In the genomic region with DNA sequence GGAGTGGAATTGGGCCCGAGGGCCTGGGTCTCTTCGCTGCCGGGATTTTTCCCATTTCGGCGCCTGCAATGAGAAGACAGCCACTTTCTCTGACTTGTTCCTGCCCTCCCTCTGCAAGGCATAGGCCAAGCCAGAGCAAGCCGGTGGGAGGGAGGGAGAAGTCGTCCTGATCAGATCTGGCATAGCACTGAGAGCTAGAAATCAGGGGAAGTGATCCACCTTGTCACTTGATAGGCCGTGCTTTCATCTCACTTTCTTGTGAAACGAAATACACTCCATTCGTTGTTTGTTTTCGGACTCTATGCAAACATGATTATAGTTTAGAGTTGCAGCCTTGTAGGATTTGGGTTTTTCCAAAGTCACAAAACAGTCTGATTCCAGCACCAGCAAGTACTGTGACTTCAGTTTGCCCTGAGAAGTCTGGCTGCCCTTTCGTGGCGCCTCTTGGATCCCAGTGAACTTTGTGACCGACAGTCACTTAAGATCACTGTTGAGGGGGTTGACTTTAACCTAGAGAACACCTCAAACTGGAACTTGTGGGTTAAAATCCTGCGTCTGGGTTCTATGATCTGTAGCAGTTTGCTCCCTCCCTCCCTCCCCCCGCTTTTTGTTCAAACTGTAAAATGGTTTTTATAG, we compare ENCODE assay signal across 8 mouse cellular contexts. TPM values are rescaled to one million over a fixed set of nuclear protein-coding genes. Genes with fewer than 3 reads are reported as not detected.
A peak's percentile ranks its signal among the peaks of the same experiment; 100 is the strongest.
DNase-seq lines count a peak whose midpoint lies in the region; ATAC-seq and TF ChIP-seq lines count a peak whose summit lies in the region.

No protein-coding gene starts in this region.

- peak; percentile 47 for ATAC-seq in heart, embryonic 15.5 days (replicated peaks; ENCODE audit: insufficient number of reproducible peaks, insufficient read depth, low FRiP score, low read depth)
- peak; percentile 48 for ATAC-seq in forebrain, postnatal 0 days
- peak; percentile 26 for ATAC-seq in megakaryocyte progenitor cell, adult 5-6 weeks (replicated peaks; ENCODE audit: poor library complexity)

- H3K36me3 ChIP-seq in heart, embryonic 15.5 days: peaks cover 38% of the 10 kb centered on the region
- peaks cover 56% of the 10 kb centered on the region for H3K36me3 ChIP-seq in forebrain, postnatal 0 days (ENCODE audit: insufficient read depth)

- 6% methylated on average over 16 of the region's 16 CpGs for WGBS in heart, embryonic 15.5 days
- 21% methylated on average over 16 of the region's 16 CpGs for WGBS in forebrain, postnatal 0 days

- H3K4me2 ChIP-seq in heart, embryonic 15.5 days: peak overlapping the region; percentile 76
- H3K4me2 ChIP-seq in forebrain, postnatal 0 days (ENCODE audit: low read depth): peak overlapping the region; percentile 82

- intact Hi-C loops in heart, postnatal 10 days (cut with DNase I): no loop called here

- H3K9me3 ChIP-seq in heart, embryonic 15.5 days (replicated peaks): no peaks in the 10 kb centered on the region
- H3K9me3 ChIP-seq in forebrain, postnatal 0 days (ENCODE audit: low read length): no peaks in the 10 kb centered on the region

- peaks cover 57% of the 10 kb centered on the region for H3K4me1 ChIP-seq in heart, embryonic 15.5 days (replicated peaks)
- H3K4me1 ChIP-seq in forebrain, postnatal 0 days (ENCODE audit: insufficient read depth): peaks cover 9% of the 10 kb centered on the region; the same call in 1 of the 2 replicates

- H3K4me3 ChIP-seq in heart, embryonic 15.5 days: peak overlapping the region; percentile 67
- H3K4me3 ChIP-seq in forebrain, postnatal 0 days (ENCODE audit: low read depth, low read length): peak overlapping the region; percentile 68

- DNase-seq in heart, postnatal 10 days: no peak
- peak; percentile 55 for DNase-seq in MEL-GATA-1-ER (ENCODE audit: extremely low read depth, low read depth)
- DNase-seq in forebrain, postnatal 0 days: no peak
- no peak for DNase-seq in ovary, adult 18-20 months (ENCODE audit: low spot score)
- DNase-seq in retina, embryonic 14.5 days (ENCODE audit: low spot score): no peak
- no peak for DNase-seq in thymus, postnatal 25 days

- H3K27me3 ChIP-seq in heart, embryonic 15.5 days: no peaks in the 10 kb centered on the region
- no peaks in the 10 kb centered on the region for H3K27me3 ChIP-seq in forebrain, postnatal 0 days (ENCODE audit: insufficient read depth, low read length)

- H3K27ac ChIP-seq in heart, embryonic 15.5 days: peak overlapping the region; percentile 85
- peak overlapping the region; percentile 79 for H3K27ac ChIP-seq in forebrain, postnatal 0 days (ENCODE audit: low read depth, low read length)

- H3K9ac ChIP-seq in heart, embryonic 15.5 days: peak overlapping the region; percentile 62
- H3K9ac ChIP-seq in forebrain, postnatal 0 days: peak overlapping the region; percentile 74

- no peak for TF ChIP-seq CTCF in forebrain, postnatal 0 days (IDR thresholded peaks at IDR 0.05; ENCODE audit: low read depth)

RNA-seq across cellular contexts. Expression of a gene that starts 0.8 kb away (rescaled TPM):
- polyA plus RNA-seq in heart, embryonic 15.5 days (2015; fragmentation: Nextera tagmentation; extraction: Ambion mirVana): 105 and 129 TPM in 2 replicates
- total RNA-seq in heart, postnatal 10 days (2021): 10 to 100 TPM; 50.3 to 51.9 TPM
- total RNA-seq in forebrain, postnatal 0 days (2014; rRNA removed): 81.5 and 104 TPM in 2 replicates
- polyA plus RNA-seq in forebrain, postnatal 0 days (2015; fragmentation: Nextera tagmentation; extraction: Ambion mirVana): 107 and 111 TPM in 2 replicates
- 66.3 and 67.1 TPM in 2 replicates for total RNA-seq in megakaryocyte progenitor cell, adult 5-6 weeks (2015)
- total RNA-seq in megakaryocyte progenitor cell, adult 5-6 weeks (2017): 45.0 and 58.6 TPM in 2 replicates

RNA-seq across cellular contexts. Expression of a gene that starts 0.9 kb away (rescaled TPM):
- polyA plus RNA-seq in heart, embryonic 15.5 days (2015; fragmentation: Nextera tagmentation; extraction: Ambion mirVana): 6.6 and 7.6 TPM in 2 replicates
- total RNA-seq in heart, postnatal 10 days (2021): 10 to 100 TPM; 10.6 to 12.6 TPM
- total RNA-seq in forebrain, postnatal 0 days (2014; rRNA removed): 18.5 and 30.7 TPM in 2 replicates
- 6.2 and 8.7 TPM in 2 replicates for polyA plus RNA-seq in forebrain, postnatal 0 days (2015; fragmentation: Nextera tagmentation; extraction: Ambion mirVana)
- total RNA-seq in megakaryocyte progenitor cell, adult 5-6 weeks (2015): 4.9 and 5.2 TPM in 2 replicates
- total RNA-seq in megakaryocyte progenitor cell, adult 5-6 weeks (2017): 9.2 and 11.1 TPM in 2 replicates

RNA-seq across cellular contexts. Expression of a gene that starts 14.3 kb away (rescaled TPM):
- polyA plus RNA-seq in heart, embryonic 15.5 days (2015; fragmentation: Nextera tagmentation; extraction: Ambion mirVana): 0.31 and 2.9 TPM in 2 replicates
- under 1 TPM in 1 of 2 experiments, not detected in 1; 0.12 TPM for total RNA-seq in heart, postnatal 10 days (2021)
- 0.15 TPM in 1 of 2 replicates, not detected in the other for total RNA-seq in forebrain, postnatal 0 days (2014; rRNA removed)
- polyA plus RNA-seq in forebrain, postnatal 0 days (2015; fragmentation: Nextera tagmentation; extraction: Ambion mirVana): 0.14 TPM in 1 of 2 replicates, not detected in the other
- not detected in 2 replicates for total RNA-seq in megakaryocyte progenitor cell, adult 5-6 weeks (2015)
- not detected in 2 replicates for total RNA-seq in megakaryocyte progenitor cell, adult 5-6 weeks (2017)

RNA-seq across cellular contexts. Expression of a gene that starts 59.9 kb away (rescaled TPM):
- polyA plus RNA-seq in heart, embryonic 15.5 days (2015; fragmentation: Nextera tagmentation; extraction: Ambion mirVana): 21.6 and 26.3 TPM in 2 replicates
- total RNA-seq in heart, postnatal 10 days (2021): 10 to 100 TPM; 37.5 to 39.7 TPM
- total RNA-seq in forebrain, postnatal 0 days (2014; rRNA removed): 16.2 and 28.9 TPM in 2 replicates
- polyA plus RNA-seq in forebrain, postnatal 0 days (2015; fragmentation: Nextera tagmentation; extraction: Ambion mirVana): 29.8 and 29.9 TPM in 2 replicates
- total RNA-seq in megakaryocyte progenitor cell, adult 5-6 weeks (2015): 24.0 and 25.0 TPM in 2 replicates
- total RNA-seq in megakaryocyte progenitor cell, adult 5-6 weeks (2017): 5.7 and 10.1 TPM in 2 replicates
